Mouse (Mus musculus) liver, embryonic 16.5 days (tissue): ENCODE results near the gene Lcmt2. TPM values are rescaled to one million over a fixed set of nuclear protein-coding genes. Genes with fewer than 3 reads are reported as not detected.

Experiments
- ATAC-seq: fragments of 200-750 bp; cut with Nextera tagmentation; 2 replicates; pipeline ENCODE4 v1.8.0; 2017; ENCODE audit warnings: low read depth, mild to moderate bottlenecking, moderate number of reproducible peaks, moderate library complexity
- H3K27ac ChIP-seq: fragments of 300-500 bp; sonication (generic); 2 replicates; pipeline ENCODE4 v1.5.1; 2014; ENCODE audit warnings: mild to moderate bottlenecking, low read length
- H3K27me3 ChIP-seq: fragments of 300-500 bp; sonication (generic); 2 replicates; pipeline ENCODE4 v1.6.1; 2014; ENCODE audit warnings: low read depth, low read length, mixed read lengths; ENCODE audit not compliant: control insufficient read depth, insufficient read depth
- H3K36me3 ChIP-seq: fragments of 300-500 bp; sonication (generic); 2 replicates; pipeline ENCODE4 v1.6.1; 2014; ENCODE audit warnings: mild to moderate bottlenecking; ENCODE audit not compliant: control insufficient read depth, insufficient read depth
- H3K4me1 ChIP-seq: fragments of 300-500 bp; sonication (generic); 2 replicates; pipeline ENCODE4 v1.6.1; 2014; ENCODE audit warnings: low read depth, low read length, mixed read lengths; ENCODE audit not compliant: control insufficient read depth
- H3K4me2 ChIP-seq: fragments of 300-500 bp; sonication (generic); 2 replicates; pipeline ENCODE4 v1.6.1; 2014; ENCODE audit warnings: low read depth, low read length, mixed read lengths
- H3K4me3 ChIP-seq: fragments of 300-500 bp; sonication (generic); 2 replicates; pipeline ENCODE4 v1.5.1; 2014; ENCODE audit warnings: low read depth, mild to moderate bottlenecking, low read length
- H3K9ac ChIP-seq: fragments of 300-500 bp; sonication (generic); 2 replicates; pipeline ENCODE4 v1.6.1; 2014; ENCODE audit warnings: low read depth, low read length
- H3K9me3 ChIP-seq: fragments of 300-500 bp; sonication (generic); replicated peaks from 2 replicates; pipeline ENCODE4 v1.6.1; 2016; ENCODE audit warnings: low read length; ENCODE audit not compliant: control insufficient read depth
- WGBS: fragments of 180-500 bp; shearing (Covaris S2); extraction: QIAGEN DNeasy Blood & Tissue Kit; methylation state at CpG from one replicate; pipeline ENCODE4 v1.1.7; 2014; ENCODE audit not compliant: insufficient replicate concordance; 5-methylcytosine and 5-hydroxymethylcytosine counted together
- polyA plus RNA-seq: library from polyadenylated mRNA; unstranded; fragments of >200 nt; fragmentation: Nextera tagmentation; extraction: Ambion mirVana; gene quantifications from 2 replicates; pipeline ENCODE4 v1.2.1, GENCODE M21; 2015

The Lcmt2 gene
- polyA plus RNA-seq, 1 experiment from 2014 or later = 10.5 TPM

- peak overlapping the region; percentile 10; the same call in 1 of the 2 replicates for H3K9ac ChIP-seq
These were observed 28.7 kb upstream of the Lcmt2 start for GRCm38 (mm10) chr2:121169173-121169572.

GRCm38 (mm10) chr2:121153100-121153499, 12.6 kb upstream of the Lcmt2 start:
- no peaks in the 10 kb centered on the region for H3K9me3 ChIP-seq
- H3K4me2 ChIP-seq = no peak overlapping the region
- no peak overlapping the region for H3K9ac ChIP-seq
- H3K4me3 ChIP-seq = no peak overlapping the region
- 77% methylated on average over 3 of the region's 3 CpGs for WGBS
- H3K4me1 ChIP-seq = no peaks in the 10 kb centered on the region
- no peak for ATAC-seq
- H3K36me3 ChIP-seq = peaks cover 14% of the 10 kb centered on the region
- H3K27ac ChIP-seq = no peak overlapping the region
- no peaks in the 10 kb centered on the region for H3K27me3 ChIP-seq

More at GRCm38 (mm10) chr2:121169173-121169572, 28.7 kb upstream of the Lcmt2 start:
- Histone ChIP-seq H3K27me3 (no peaks in the 10 kb centered on the region), H3K4me1 (peaks cover 22% of the 10 kb centered on the region), H3K4me3 (peak overlapping the region; percentile 98), H3K27ac (no peak overlapping the region), H3K36me3 (peaks cover 5% of the 10 kb centered on the region; the same call in 1 of the 2 replicates), H3K4me2 (peak overlapping the region; percentile 74), H3K9me3 (no peaks in the 10 kb centered on the region)
- 45% methylated on average over 4 of the region's 4 CpGs for WGBS
- no peak for ATAC-seq

- H3K27me3 ChIP-seq = no peaks in the 10 kb centered on the region
- peaks cover 15% of the 10 kb centered on the region for H3K36me3 ChIP-seq
- no peak overlapping the region for H3K27ac ChIP-seq
- H3K4me3 ChIP-seq = no peak overlapping the region
- WGBS = 55% methylated on average over 5 of the region's 5 CpGs
- H3K4me1 ChIP-seq = no peaks in the 10 kb centered on the region
- no peak overlapping the region for H3K4me2 ChIP-seq
- no peak overlapping the region for H3K9ac ChIP-seq
- no peaks in the 10 kb centered on the region for H3K9me3 ChIP-seq
- no peak for ATAC-seq
These were observed 9.2 kb upstream of the Lcmt2 start for GRCm38 (mm10) chr2:121149679-121150078.

GRCm38 (mm10) chr2:121142415-121142814, 2.0 kb upstream of the Lcmt2 start:
- no peak for ATAC-seq
- peaks cover 10% of the 10 kb centered on the region for H3K36me3 ChIP-seq

GRCm38 (mm10) chr2:121141216-121142035, 973 bp upstream of the Lcmt2 start:
- no peaks in the 10 kb centered on the region for H3K9me3 ChIP-seq
- peak overlapping the region; percentile 90 for H3K4me2 ChIP-seq
- peak overlapping the region; percentile 89 for H3K4me3 ChIP-seq
- ATAC-seq = no peak
- H3K4me1 ChIP-seq = peaks cover 28% of the 10 kb centered on the region
- H3K36me3 ChIP-seq = peaks cover 7% of the 10 kb centered on the region
- H3K27ac ChIP-seq = peak overlapping the region; percentile 92
- 66% methylated on average over 16 of the region's 16 CpGs for WGBS
- H3K27me3 ChIP-seq = no peaks in the 10 kb centered on the region
- H3K9ac ChIP-seq = peak overlapping the region; percentile 93

More at GRCm38 (mm10) chr2:121142415-121142814, 2.0 kb upstream of the Lcmt2 start:
- Histone ChIP-seq H3K4me1 (peaks cover 28% of the 10 kb centered on the region), H3K4me2 (no peak overlapping the region), H3K9me3 (no peaks in the 10 kb centered on the region), H3K9ac (no peak overlapping the region), H3K27me3 (no peaks in the 10 kb centered on the region), H3K4me3 (no peak overlapping the region), H3K27ac (no peak overlapping the region)
- 54% methylated on average over 2 of the region's 2 CpGs for WGBS

- H3K4me2 ChIP-seq = peak overlapping the region; percentile 90
- no peaks in the 10 kb centered on the region for H3K27me3 ChIP-seq
- H3K4me1 ChIP-seq = peaks cover 28% of the 10 kb centered on the region
- H3K36me3 ChIP-seq = peaks cover 6% of the 10 kb centered on the region
- WGBS = 47% methylated on average over 29 of the region's 29 CpGs
- no peaks in the 10 kb centered on the region for H3K9me3 ChIP-seq
- H3K4me3 ChIP-seq = peak overlapping the region; percentile 89
- peak overlapping the region; percentile 93 for H3K9ac ChIP-seq
- peak overlapping the region; percentile 92 for H3K27ac ChIP-seq
- no peak; the same call in 1 of the 2 replicates for ATAC-seq
These were observed 1.0 kb downstream of the Lcmt2 start for GRCm38 (mm10) chr2:121139266-121140017.

GRCm38 (mm10) chr2:121137371-121137770, 3.1 kb downstream of the Lcmt2 start:
- H3K27me3 ChIP-seq = no peaks in the 10 kb centered on the region
- no peak for ATAC-seq
- H3K4me2 ChIP-seq = peak overlapping the region; percentile 17
- peaks cover 4% of the 10 kb centered on the region for H3K36me3 ChIP-seq
- peaks cover 28% of the 10 kb centered on the region for H3K4me1 ChIP-seq
- H3K27ac ChIP-seq = no peak overlapping the region
- H3K4me3 ChIP-seq = no peak overlapping the region
- WGBS = 91% methylated on average over 4 of the region's 4 CpGs
- H3K9ac ChIP-seq = no peak overlapping the region
- H3K9me3 ChIP-seq = no peaks in the 10 kb centered on the region

GRCm38 (mm10) chr2:121132822-121133221, 7.6 kb downstream of the Lcmt2 start:
- Histone ChIP-seq H3K4me2 (no peak overlapping the region), H3K4me3 (no peak overlapping the region), H3K27me3 (no peaks in the 10 kb centered on the region; the same call in 1 of the 2 replicates), H3K9me3 (no peaks in the 10 kb centered on the region), H3K9ac (no peak overlapping the region), H3K27ac (no peak overlapping the region), H3K4me1 (peaks cover 3% of the 10 kb centered on the region), H3K36me3 (no peaks in the 10 kb centered on the region)
- ATAC-seq = no peak
- WGBS = 50% methylated on average over 1 of the region's 1 CpGs
